Mouse (Mus musculus): ENCODE measurements at regions not wholly inside any gene's neighbourhood (a gene's known extent, or its start where the extent isn't known, plus 50 kb on each side); places are given as distances from the start of the nearest gene placed in this dataset.

DNA sequence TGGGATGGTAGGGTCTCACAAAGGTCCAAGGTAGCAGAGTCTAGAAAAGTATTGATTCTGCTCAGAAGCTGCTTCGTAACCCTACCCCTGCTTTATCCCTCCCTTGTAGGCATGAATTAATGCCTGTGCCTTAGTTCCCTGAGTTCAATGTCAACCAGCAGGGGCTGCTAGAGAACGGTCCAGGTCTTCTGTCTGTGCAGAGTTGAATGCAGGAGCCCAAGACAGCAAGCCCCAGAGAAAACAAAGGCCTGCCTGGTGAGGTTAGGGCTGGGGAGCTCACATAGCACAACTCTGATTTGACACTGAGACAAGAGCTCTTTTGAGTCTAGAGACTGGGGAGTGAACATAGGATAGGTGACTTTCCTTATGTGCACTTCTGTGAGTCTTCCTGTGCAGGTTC is 56.6 kb downstream of the Olig3 start:
- no peak for DNase-seq (ENCODE audit: low spot score in 2 of 2)

- no peak for DNase-seq (ENCODE audit: low spot score in 2 of 2)
These were observed 57.6 kb downstream of the Olig3 start for GRCm38 (mm10) chr10:19413935-19414334.

- DNase-seq (ENCODE audit: low spot score in 2 of 2), result no peak
These were observed 58.5 kb downstream of the Olig3 start for GRCm38 (mm10) chr10:19414834-19415233.

DNA sequence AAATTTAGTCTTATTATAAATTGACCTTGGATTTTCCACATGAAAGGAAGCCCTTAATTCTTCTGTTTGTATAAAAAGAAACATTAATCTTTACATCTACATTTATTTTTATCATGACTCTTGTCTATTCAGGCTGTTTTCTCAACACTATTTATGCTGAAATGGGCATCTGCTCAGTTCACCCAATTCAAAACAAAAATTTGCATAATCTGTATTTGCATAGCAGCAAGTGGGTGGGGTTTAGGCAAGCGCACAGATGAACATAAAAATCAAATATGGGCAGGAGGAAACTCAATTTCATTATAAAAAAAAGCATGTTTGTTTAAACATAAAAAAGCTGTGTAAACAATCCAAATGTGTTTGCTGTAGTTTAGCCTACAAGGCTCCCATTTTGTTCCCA is 67.7 kb downstream of the Olig3 start:
- DNase-seq (ENCODE audit: low spot score in 2 of 2), result no peak

- DNase-seq (ENCODE audit: low spot score in 2 of 2), result no peak
These were observed 68.6 kb downstream of the Olig3 start for GRCm38 (mm10) chr10:19424961-19425360.

DNA sequence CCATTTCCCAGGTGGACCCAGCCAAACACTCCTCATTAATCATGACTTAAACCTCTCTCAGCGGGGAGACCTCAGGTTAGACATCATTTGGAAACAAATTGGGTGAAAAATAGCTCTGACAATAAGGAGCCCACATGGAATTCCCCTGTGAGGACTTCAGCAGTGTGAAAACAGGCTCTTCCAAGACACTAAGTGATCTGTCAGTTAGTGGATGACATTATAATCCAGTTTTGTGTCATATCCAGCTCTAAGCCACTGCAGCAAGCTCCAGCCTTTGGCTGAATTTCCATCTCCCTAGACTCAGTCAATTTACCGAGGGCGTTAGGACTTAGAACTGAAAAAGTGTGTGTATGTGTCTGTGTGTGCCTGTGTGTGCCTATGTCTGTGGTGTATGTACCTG is 70.5 kb downstream of the Olig3 start:
- no peak for DNase-seq (ENCODE audit: low spot score in 2 of 2)

- DNase-seq (ENCODE audit: low spot score in 2 of 2), result no peak
These were observed 76.2 kb downstream of the Olig3 start for GRCm38 (mm10) chr10:19432515-19432914.

- no peak for DNase-seq (ENCODE audit: low spot score in 2 of 2)
These were observed 78.3 kb downstream of the Olig3 start for GRCm38 (mm10) chr10:19434661-19435060.

- no peak for DNase-seq (ENCODE audit: low spot score in 2 of 2)
These were observed 85.5 kb downstream of the Olig3 start for GRCm38 (mm10) chr10:19441807-19442206.

DNA sequence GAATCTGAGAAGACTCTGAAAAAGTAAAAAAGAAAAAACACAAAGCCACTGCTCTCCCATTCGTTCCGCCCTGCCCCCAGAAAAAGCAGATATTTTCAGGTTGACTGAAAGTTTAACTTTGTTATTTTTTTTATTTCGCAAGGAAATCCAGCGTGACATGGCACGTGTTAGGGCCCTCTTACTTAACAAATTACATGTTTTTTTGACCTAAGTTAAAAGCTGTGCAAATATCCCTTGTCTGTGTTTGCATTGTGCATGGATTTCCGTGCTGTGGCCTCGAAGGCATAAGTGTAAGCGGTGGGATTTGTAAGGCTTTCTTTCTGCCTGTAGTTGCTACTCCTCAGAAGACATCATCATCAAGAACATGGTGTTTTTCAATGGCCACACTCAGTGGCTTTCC is 87.2 kb downstream of the Olig3 start:
- DNase-seq (ENCODE audit: low spot score in 2 of 2), result no peak

DNA sequence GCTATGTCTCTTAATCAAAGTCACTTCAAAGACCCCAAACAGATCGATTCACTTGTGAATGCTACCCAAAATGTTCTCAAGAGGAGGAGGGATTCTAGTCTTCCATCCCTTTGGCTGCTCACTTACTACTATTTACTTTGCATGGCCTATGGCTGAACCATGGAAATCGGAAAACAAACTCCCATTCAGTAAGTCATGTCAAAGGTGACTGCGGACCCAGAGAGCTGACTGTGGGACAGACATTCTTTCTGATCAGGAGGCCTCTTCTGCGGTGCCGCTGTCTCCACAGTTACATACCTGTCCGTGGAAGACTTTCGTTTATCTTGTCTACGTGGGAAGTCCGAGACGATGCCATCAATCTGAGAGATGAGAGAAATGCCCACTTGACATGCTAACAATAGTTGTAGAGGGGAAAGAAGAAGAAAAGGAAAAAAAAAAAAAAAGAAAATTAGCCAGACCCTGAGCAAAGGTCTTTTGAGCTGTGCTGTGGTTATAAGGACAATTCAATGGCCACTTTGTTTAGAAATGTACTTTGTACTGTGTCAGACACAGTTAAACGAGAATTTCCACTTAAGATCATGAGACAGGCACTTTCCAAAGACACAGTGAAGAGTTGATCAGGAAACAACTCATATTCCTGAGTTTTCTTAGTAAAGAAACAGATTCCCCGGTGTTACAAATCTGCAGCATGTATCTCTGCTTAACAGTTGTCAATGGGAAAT is 92.7 kb downstream of the Olig3 start:
- no peak for DNase-seq (ENCODE audit: low spot score in 2 of 2)

GRCm38 (mm10) chr10:19459053-19459452 is 102.7 kb downstream of the Olig3 start:
- DNase-seq (ENCODE audit: low spot score in 2 of 2), result no peak

DNA sequence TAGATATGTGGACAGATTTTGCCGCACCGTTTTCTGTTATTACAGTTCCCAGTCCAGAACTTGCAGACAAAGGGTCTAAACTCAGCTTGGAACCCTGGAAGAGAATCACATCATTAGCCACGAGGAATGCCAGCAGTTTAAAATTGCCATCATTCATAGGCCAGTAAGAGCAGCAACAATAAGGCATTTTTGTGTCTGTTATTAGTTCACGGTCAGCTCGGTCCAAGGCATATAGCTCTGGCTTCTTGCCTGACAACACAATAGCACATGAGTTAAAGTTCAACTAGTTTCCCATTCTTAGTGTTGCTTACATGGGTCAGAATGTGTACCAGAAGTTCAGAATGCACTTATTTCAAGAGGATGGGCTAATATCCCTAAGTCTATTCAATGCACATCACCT is 103.4 kb downstream of the Olig3 start:
- no peak for DNase-seq (ENCODE audit: low spot score in 2 of 2)

DNA sequence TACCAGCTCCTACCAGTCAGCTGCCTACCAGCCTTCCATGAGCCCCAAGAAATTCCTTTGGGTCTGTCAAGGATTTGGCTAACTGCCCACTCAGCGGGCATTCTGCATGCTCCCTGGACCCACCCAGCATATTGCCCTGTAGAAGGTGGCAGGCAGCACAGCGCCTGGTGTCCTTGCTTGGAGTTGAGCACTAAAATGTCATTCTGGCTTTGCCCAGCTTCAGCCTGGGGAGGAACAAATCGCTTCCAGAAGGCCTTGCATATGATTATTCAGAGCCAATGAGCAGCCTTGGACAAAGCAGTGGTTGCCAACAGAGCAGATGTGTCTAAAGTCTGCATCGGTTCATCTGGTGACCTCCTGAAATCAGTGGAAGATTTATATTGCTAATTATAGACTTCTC is 103.8 kb downstream of the Olig3 start:
- DNase-seq (ENCODE audit: low spot score in 2 of 2), result no peak

- no peak for DNase-seq (ENCODE audit: low spot score in 2 of 2)
These were observed 107.5 kb downstream of the Olig3 start for GRCm38 (mm10) chr10:19463800-19464199.

GRCm38 (mm10) chr10:19464504-19464903 is 108.2 kb downstream of the Olig3 start:
- no peak for DNase-seq (ENCODE audit: low spot score in 2 of 2)

DNA sequence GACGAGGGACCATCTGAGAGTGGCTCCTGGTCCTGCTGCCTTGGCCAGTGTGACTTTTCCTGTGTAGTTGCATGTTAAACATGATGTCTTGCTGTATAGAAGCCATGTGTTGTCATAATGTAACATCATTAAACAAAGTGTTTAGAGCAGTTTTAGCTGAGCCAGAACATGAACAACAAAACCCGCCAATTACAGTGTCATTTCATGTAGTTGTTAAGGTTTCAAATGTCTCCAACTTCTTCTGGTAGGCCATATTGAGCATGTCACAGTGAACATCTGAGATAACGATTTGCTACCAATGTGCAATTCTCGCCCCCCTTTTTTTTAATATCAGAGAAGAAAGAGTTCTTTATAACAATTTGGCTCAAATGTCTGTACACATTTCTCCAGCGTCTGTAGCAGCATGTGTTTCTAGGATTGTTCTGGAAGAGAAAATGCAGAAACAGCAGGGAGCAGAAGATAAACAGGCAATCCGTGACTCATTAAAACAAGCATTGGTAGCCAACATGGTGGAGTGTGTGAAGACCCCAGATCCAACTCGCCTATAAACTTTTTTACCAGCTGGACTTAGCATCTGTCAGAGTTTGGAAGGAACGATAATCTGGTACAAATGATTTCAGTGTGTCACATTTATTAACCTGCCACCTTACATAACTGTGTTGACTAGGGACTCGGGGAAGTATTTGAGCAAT is 115.2 kb downstream of the Olig3 start:
- DNase-seq (ENCODE audit: low spot score in 2 of 2), result no peak

GRCm38 (mm10) chr10:19472066-19472465 is 115.7 kb downstream of the Olig3 start:
- no peak for DNase-seq (ENCODE audit: low spot score in 2 of 2)

DNA sequence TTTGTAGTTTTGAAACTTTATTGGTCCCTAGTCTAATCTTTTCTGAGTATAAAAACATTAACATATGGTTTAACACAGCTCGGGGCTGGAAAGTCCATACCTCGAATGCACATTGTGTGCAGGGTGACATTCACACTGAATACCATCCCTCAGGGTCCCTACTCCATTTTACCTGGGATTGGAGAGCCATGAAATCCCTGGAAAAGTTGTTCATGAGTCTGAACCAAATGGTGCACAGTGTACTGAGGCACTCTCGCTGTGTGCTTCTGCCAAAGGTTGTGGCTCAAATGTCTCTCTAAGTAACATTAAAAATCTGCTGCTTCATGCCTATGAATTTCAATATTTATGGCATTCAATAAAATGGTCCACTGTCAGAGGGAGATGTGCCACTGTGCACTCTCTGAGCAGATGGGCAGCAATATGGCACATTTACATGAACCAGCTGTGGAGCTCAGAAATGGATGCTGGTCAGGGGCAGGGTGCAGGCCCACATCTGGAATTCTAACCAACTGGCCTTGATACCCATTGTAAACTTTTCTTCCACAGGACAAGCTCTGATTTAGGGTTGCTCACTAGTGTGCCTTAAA is 116.7 kb downstream of the Olig3 start:
- no peak for DNase-seq (ENCODE audit: low spot score in 2 of 2)

DNA sequence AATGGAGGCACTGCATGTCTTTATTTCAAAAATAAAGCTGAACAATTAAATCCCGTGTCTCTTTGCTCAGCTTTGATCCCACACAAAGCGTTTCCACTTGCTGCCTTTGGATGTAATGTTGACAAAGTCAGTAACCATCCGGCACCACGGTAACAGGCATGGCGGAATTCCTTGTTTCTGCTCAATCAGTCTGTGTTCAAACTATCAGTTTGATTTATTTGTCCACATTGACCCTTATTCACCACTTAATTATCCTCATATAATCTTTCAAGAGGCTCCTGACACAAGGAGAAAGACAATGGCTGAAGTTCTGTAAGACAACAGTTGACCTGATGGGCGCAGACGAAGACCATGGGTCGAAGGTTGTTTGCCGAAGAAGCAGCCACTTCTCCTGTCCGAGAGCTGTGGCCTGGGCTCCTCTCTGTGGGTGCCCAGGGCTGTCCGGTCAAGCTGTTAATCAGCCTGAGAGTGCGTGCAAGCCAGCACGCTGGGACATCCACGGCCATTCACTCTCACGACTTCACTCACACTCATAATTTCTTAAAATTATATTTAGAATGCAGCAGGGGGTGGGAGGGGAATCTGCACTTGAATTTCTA is 106.1 kb upstream of the Ifngr1 start:
- no peak for DNase-seq (ENCODE audit: low spot score in 2 of 2)

DNA sequence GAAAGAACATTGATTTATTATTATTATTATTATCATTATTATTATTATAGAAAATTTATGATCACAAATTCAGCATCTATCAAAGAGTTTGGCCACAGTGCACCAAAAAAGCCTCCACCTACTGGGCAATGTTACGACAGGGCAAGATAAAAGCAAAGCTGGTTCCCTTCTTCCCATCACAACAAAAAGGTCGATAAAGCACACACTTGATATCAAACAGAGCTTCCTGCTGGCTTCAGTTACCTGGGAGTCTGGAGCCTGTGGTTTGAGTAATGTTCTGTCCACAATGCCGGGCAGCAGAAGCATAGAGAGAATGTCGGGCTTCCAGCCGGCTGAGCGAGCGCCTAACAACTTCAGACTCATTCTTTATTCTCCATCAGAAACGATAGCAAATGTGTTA is 101.2 kb upstream of the Ifngr1 start:
- no peak for DNase-seq (ENCODE audit: low spot score in 2 of 2)

Data from adrenal gland, adult 18-20 months (tissue).